Mouse (Mus musculus) bone marrow, adult 2 months (tissue): ENCODE measurements at regions not wholly inside any gene's neighbourhood (a gene's known extent, or its start where the extent isn't known, plus 50 kb on each side); places are given as distances from the start of the nearest gene placed in this dataset.

Experiments used
- H3K27ac ChIP-seq: fragments of 200-500 bp; 2 replicates; pipeline ENCODE4 v1.5.1; 2012; ENCODE audit warnings: low read depth, mild to moderate bottlenecking, control low read depth, inconsistent platforms, low read length; ENCODE audit not compliant: control insufficient read depth, poor library complexity, insufficient read depth
- H3K4me1 ChIP-seq: fragments of 200-500 bp; 2 replicates; pipeline ENCODE4 v1.6.1; 2011; ENCODE audit warnings: low read length; ENCODE audit not compliant: control insufficient read depth, insufficient read depth
- H3K4me3 ChIP-seq: fragments of 200-500 bp; replicated peaks from 2 replicates; pipeline ENCODE3; 2011; ENCODE audit warnings: mild to moderate bottlenecking, low read depth, low read length, control low read depth; ENCODE audit not compliant: control insufficient read depth
- CTCF ChIP-seq: fragments of 200-500 bp; IDR thresholded peaks from 2 replicates; pipeline ENCODE4 v1.5.1; 2011; ENCODE audit warnings: low read length, control low read depth; ENCODE audit not compliant: control insufficient read depth, insufficient read depth
- POLR2A ChIP-seq: fragments of 200-500 bp; IDR thresholded peaks from 2 replicates; pipeline ENCODE4 v1.6.1; 2011; ENCODE audit warnings: low read depth, mild to moderate bottlenecking, control low read depth, low read length, borderline replicate concordance; ENCODE audit not compliant: control insufficient read depth
- WGBS: fragments of 180-500 bp; shearing (Covaris S2); methylation state at CpG from one replicate; pipeline ENCODE4 v1.1.7; 2018; 5-methylcytosine and 5-hydroxymethylcytosine counted together

- 77% methylated on average over 4 of the region's 4 CpGs for WGBS
- no peaks in the 10 kb centered on the region for H3K4me1 ChIP-seq
Observed at GRCm38 (mm10) chr7:71457409-71458103, 106.3 kb upstream of the Gm10295 start.

GRCm38 (mm10) chr7:71456421-71456820 is 105.1 kb upstream of the Gm10295 start:
- no peak overlapping the region for H3K27ac ChIP-seq
- H3K4me3 ChIP-seq = no peak overlapping the region
- TF ChIP-seq CTCF (no peak), POLR2A (no peak)
- WGBS = 75% methylated on average over 13 of the region's 13 CpGs
- H3K4me1 ChIP-seq = no peaks in the 10 kb centered on the region

More at GRCm38 (mm10) chr7:71457409-71458103, 106.3 kb upstream of the Gm10295 start:
- Histone ChIP-seq H3K4me3 (no peak overlapping the region), H3K27ac (no peak overlapping the region)
- TF ChIP-seq CTCF (no peak), POLR2A (no peak)

DNA sequence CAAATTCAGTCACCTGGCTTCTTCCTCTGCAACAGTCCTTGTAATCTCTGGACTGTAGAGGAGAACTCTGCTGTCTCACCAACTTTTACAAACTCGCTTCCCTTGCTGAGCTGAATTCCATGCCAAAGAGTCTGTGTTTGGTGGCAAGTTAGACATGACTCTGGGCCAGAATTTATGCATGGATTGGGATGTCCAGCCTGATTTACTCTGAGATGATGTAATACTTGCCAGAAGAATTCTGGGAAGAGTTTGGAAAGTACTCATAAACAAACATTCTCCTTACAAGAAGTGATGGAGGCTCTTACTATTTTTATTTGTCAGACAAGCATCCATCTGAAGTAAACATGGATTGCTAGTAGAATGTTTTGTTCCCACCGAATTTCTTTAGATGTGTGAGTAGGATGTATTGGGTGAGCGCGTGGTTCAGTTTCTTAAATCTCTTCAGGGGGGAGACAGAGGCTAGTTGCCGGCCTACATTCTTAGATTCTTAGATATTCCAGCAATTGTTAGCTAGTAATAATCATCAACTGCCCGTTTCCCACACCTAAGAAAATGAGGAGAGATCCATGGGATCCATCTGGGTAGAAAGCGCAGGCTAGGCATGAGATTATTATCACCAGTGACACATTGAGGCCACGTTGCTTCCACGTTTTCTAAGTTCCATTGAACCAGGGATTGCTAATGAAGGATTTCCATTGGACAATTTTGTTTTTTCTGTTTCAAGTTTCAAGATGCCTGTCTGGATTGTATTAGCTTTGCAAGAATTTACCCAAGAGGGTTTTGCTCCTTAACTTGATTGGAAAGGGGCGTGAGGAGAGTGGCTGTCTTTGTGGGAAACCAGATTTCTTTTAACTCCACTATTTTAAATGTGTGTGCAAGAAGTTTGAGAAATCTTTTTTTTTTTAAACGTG is 89.3 kb upstream of the Gm10295 start:
- 82% methylated on average over 11 of the region's 11 CpGs for whole genome bisulfite sequencing
- no peak for TF ChIP-seq POLR2A
- Histone ChIP-seq H3K4me1 (no peaks in the 10 kb centered on the region), H3K4me3 (no peak overlapping the region), H3K27ac (no peak overlapping the region)

DNA sequence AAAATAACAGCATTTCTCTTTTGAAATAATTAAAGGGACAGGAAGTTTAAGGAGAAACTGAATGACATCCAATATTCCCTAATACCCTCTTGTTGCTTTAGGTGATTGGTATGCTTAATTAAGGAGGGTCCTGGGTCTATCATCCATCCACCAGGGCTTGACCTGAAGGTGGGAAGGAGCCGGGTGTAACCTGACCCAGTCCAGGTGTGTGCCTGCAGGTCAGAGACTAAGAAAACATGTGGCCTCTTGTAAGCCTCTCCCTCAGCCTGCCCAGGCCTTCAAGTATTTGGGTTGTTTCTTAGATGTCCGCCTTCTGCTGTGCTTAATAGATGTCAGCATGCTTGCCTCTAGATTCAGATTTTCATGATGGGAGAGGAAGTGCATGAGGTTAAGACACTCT is 74.7 kb upstream of the Gm10295 start:
- no peak overlapping the region for H3K4me3 ChIP-seq
- no peak overlapping the region for H3K27ac ChIP-seq
- TF ChIP-seq CTCF (no peak), POLR2A (no peak)
- WGBS = 79% methylated on average over 2 of the region's 2 CpGs
- H3K4me1 ChIP-seq = no peaks in the 10 kb centered on the region

DNA sequence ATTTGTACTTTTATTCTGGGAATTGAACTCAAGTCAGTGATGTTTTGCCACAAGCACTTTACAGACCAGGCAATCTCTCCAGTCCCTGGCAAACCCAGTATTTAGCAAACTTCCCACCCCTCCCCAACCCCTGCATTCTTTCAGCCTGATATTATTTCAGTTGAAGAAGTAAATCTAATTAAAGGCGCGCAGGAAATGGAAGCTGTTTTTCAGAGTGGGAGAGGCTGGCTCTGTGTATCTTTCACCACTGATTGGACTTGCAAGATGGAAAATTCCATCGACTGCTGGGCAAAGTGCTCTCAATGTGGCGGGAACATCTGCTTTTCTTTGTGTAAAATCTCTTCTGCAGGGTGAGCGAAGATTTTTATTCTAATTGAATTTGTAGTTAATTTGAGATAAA is 68.0 kb upstream of the Gm10295 start:
- Histone ChIP-seq H3K27ac (no peak overlapping the region), H3K4me1 (no peaks in the 10 kb centered on the region), H3K4me3 (no peak overlapping the region)
- 82% methylated on average over 5 of the region's 5 CpGs for WGBS
- TF ChIP-seq CTCF (no peak), POLR2A (no peak)

GRCm38 (mm10) chr7:71418856-71419255 is 67.6 kb upstream of the Gm10295 start:
- no peaks in the 10 kb centered on the region for H3K4me1 ChIP-seq
- TF ChIP-seq CTCF (no peak), POLR2A (no peak)
- no peak overlapping the region for H3K4me3 ChIP-seq
- no peak overlapping the region for H3K27ac ChIP-seq
- WGBS = 48% methylated on average over 3 of the region's 3 CpGs

DNA sequence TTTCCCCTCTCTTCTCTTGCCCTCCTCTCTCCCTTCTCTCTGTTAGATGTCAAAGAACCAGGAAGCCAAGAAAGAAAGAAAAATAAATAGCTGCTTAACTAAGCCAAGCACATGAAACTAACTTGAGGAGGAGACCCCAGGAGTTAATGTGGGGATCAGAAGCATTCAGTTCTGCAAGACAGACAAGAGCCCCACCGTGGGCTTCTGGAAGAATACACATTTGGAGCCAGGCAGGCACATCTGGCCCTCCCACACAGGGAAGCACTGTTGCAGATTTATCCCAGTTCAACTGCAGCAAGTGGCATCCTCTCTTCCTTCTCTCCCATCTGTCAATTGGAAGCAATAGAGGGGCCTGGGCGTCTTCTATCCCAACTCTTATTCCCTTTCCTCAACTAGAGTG is 63.5 kb upstream of the Gm10295 start:
- Histone ChIP-seq H3K4me3 (no peak overlapping the region), H3K4me1 (no peaks in the 10 kb centered on the region), H3K27ac (no peak overlapping the region)
- TF ChIP-seq POLR2A (no peak), CTCF (no peak)
- 54% methylated on average over 2 of the region's 2 CpGs for WGBS

GRCm38 (mm10) chr7:71413121-71413520 is 61.8 kb upstream of the Gm10295 start:
- no peak overlapping the region for H3K4me3 ChIP-seq
- no peak for TF ChIP-seq CTCF
- no peak for TF ChIP-seq POLR2A
- WGBS = 72% methylated on average over 6 of the region's 6 CpGs
- H3K4me1 ChIP-seq = no peaks in the 10 kb centered on the region
- H3K27ac ChIP-seq = no peak overlapping the region

DNA sequence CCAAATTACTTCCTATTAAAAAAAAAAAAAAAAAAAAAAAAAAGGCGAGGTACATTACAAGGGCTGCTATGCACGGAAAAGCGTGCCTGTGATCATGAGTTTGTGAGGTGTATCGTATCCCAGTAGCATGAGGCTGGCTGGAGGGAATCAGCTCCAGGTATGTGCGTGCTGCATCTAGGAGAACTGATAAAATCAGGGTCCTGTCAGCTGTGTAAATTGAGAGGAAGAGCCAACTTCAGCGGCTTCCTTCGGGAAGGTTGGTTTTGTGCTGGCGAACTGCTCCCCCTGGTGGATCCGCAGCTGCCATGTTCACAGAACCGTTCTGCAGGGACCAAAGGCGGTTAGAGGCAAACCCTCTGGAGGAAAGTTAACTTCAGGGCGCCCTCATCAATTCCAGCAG is 60.8 kb upstream of the Gm10295 start:
- under 1% methylated on average over 12 of the region's 12 CpGs for WGBS
- Histone ChIP-seq H3K4me1 (no peaks in the 10 kb centered on the region), H3K27ac (no peak overlapping the region), H3K4me3 (peak overlapping the region; percentile 24)
- TF ChIP-seq POLR2A (no peak), CTCF (peak; percentile 58)
